Mouse (Mus musculus) heart, postnatal 0 days (tissue): ENCODE data around the gene Sirt5.

ENCODE experiments used
- CTCF ChIP-seq: IDR thresholded peaks from 2 replicates; pipeline ENCODE4 v1.5.1; 2016; ENCODE audit warnings: antibody characterized with exemption, control low read depth, low read depth
- EP300 ChIP-seq: IDR thresholded peaks from 2 replicates; pipeline ENCODE4 v1.6.1; 2016; ENCODE audit warnings: antibody characterized with exemption, low read depth

GRCm38 (mm10) chr13:43415249-43415648 is 50.0 kb downstream of the Sirt5 start:
- TF ChIP-seq CTCF (no peak), EP300 (no peak)
